Mouse (Mus musculus) T-helper 2 cell (primary cell): ENCODE measurements around the gene Bbip1.
"Not testable (repeated sequence)": the region's sequence is repeated elsewhere in the genome, so short reads cannot be mapped to it uniquely, and the experiment has no call there.

Source experiments
- in situ Hi-C: fragments of 300-600 bp; cut with MboI, MseI; formaldehyde crosslinking; loops from one replicate; pipeline ENCODE4 v1.15.1; 2025; ENCODE audit warnings: high pct_unique_total_duplicates

The Bbip1 gene

GRCm38 (mm10) chr19:53926705-53927104, 17.7 kb downstream of the Bbip1 start:
- in situ Hi-C loops, result loop anchor here (5.0 kb wide), 1 partner anchor 164 kb away; no protein-coding TSS in a partner anchor

GRCm38 (mm10) chr19:53925338-53925751, 19.1 kb downstream of the Bbip1 start:
- in situ Hi-C loops, result loop anchor here (5.0 kb wide), 1 partner anchor 163 kb away; no protein-coding TSS in a partner anchor

GRCm38 (mm10) chr19:53921996-53922395, 22.4 kb downstream of the Bbip1 start:
- in situ Hi-C loops, result not testable (repeated sequence)

GRCm38 (mm10) chr19:53919541-53919940, 24.9 kb downstream of the Bbip1 start:
- in situ Hi-C loops, result loop anchor here (5.0 kb wide), 1 partner anchor 72 kb away; no protein-coding TSS in a partner anchor

GRCm38 (mm10) chr19:53914950-53915349, 29.5 kb downstream of the Bbip1 start:
- in situ Hi-C loops, result loop anchor here (5.0 kb wide), 1 partner anchor 68 kb away; no protein-coding TSS in a partner anchor

- in situ Hi-C loops, result not testable (repeated sequence)
Observed at GRCm38 (mm10) chr19:53906703-53907070, 37.7 kb downstream of the Bbip1 start.

- in situ Hi-C loops, result no loop called here
Observed at GRCm38 (mm10) chr19:53906033-53906702, 38.3 kb downstream of the Bbip1 start.

- in situ Hi-C loops, result no loop called here
Observed at GRCm38 (mm10) chr19:53904833-53905480, 39.5 kb downstream of the Bbip1 start.

- in situ Hi-C loops, result no loop called here
Observed at GRCm38 (mm10) chr19:53903507-53904321, 40.7 kb downstream of the Bbip1 start.

- in situ Hi-C loops, result no loop called here
Observed at GRCm38 (mm10) chr19:53902739-53903487, 41.5 kb downstream of the Bbip1 start.

- in situ Hi-C loops, result no loop called here
Observed at GRCm38 (mm10) chr19:53901931-53902738, 42.3 kb downstream of the Bbip1 start.

- in situ Hi-C loops, result no loop called here
Observed at GRCm38 (mm10) chr19:53899941-53900610, 44.4 kb downstream of the Bbip1 start.

GRCm38 (mm10) chr19:53898970-53899900, 45.2 kb downstream of the Bbip1 start:
- in situ Hi-C loops, result no loop called here

- in situ Hi-C loops, result no loop called here
Observed at GRCm38 (mm10) chr19:53898498-53898897, 45.9 kb downstream of the Bbip1 start.

- in situ Hi-C loops, result no loop called here
Observed at GRCm38 (mm10) chr19:53898046-53898445, 46.4 kb downstream of the Bbip1 start.

- in situ Hi-C loops, result loop anchor here (5.0 kb wide), 1 partner anchor 92 kb away; no protein-coding TSS in a partner anchor
Observed at GRCm38 (mm10) chr19:53894538-53895121, 49.8 kb downstream of the Bbip1 start.

- in situ Hi-C loops, result loop anchor here (5.0 kb wide), 1 partner anchor 91 kb away; no protein-coding TSS in a partner anchor
Observed at GRCm38 (mm10) chr19:53893711-53894171, 50.7 kb downstream of the Bbip1 start.

GRCm38 (mm10) chr19:53892838-53893359, 51.5 kb downstream of the Bbip1 start:
- in situ Hi-C loops, result loop anchor here (5.0 kb wide), 1 partner anchor 91 kb away; no protein-coding TSS in a partner anchor
